Mouse (Mus musculus): ENCODE measurements at regions not wholly inside any gene's neighbourhood (a gene's known extent, or its start where the extent isn't known, plus 50 kb on each side); places are given as distances from the start of the nearest gene placed in this dataset.

DNA sequence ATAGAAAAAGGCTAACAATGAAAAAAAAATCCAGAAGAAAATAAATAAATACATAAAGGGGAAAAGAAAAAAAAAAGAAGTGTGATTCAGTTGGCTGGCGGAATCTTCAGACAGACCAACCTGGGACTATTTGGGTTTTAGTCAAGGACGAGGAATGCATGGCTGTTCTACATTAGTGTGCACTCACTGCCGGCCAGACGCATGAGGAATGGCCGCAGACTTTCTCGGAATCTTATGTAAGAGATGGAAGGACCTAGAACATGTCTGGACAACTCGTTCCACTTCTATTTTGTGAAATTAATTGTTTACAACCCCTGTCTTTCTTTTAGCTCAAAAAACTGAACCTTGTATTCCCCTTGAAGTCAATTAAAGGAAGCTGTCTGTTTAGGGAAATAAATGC, 103.4 kb downstream of the Tmem170b start:
- ATAC-seq (ENCODE audit: low FRiP score): no peak
- Histone ChIP-seq H3K9me3 (ENCODE audit: control insufficient read depth, low read length) (no peaks in the 10 kb centered on the region), H3K27ac (ENCODE audit: low read depth, low read length) (no peak overlapping the region), H3K9ac (ENCODE audit: low read length) (no peak overlapping the region), H3K4me2 (no peak overlapping the region), H3K4me1 (ENCODE audit: control insufficient read depth, insufficient read depth, low read length) (no peaks in the 10 kb centered on the region), H3K36me3 (ENCODE audit: control insufficient read depth, insufficient read depth, low read length) (no peaks in the 10 kb centered on the region), H3K4me3 (ENCODE audit: low read depth, low read length) (no peak overlapping the region), H3K27me3 (ENCODE audit: control insufficient read depth, insufficient read depth, low read length) (no peaks in the 10 kb centered on the region)
- 75% methylated on average over 7 of the region's 7 CpGs for WGBS
- no peak for DNase-seq (ENCODE audit: low spot score, missing footprints)

- DNase-seq (ENCODE audit: low spot score, missing footprints): peak; percentile 99
- peak overlapping the region; percentile 18; the same call in 1 of the 2 replicates for H3K4me2 ChIP-seq
- no peak overlapping the region for H3K9ac ChIP-seq (ENCODE audit: low read length)
- H3K4me1 ChIP-seq (ENCODE audit: control insufficient read depth, insufficient read depth, low read length): no peaks in the 10 kb centered on the region
- H3K9me3 ChIP-seq (ENCODE audit: control insufficient read depth, low read length): no peaks in the 10 kb centered on the region
- no peaks in the 10 kb centered on the region for H3K27me3 ChIP-seq (ENCODE audit: control insufficient read depth, insufficient read depth, low read length)
- H3K36me3 ChIP-seq (ENCODE audit: control insufficient read depth, insufficient read depth, low read length): no peaks in the 10 kb centered on the region
- ATAC-seq (ENCODE audit: low FRiP score): 0 out of 2 replicates have a peak, but pooled peaks have one; percentile 55
- H3K27ac ChIP-seq (ENCODE audit: low read depth, low read length): no peak overlapping the region
- no peak overlapping the region for H3K4me3 ChIP-seq (ENCODE audit: low read depth, low read length)
- 29% methylated on average over 24 of the region's 24 CpGs for WGBS
Measured at GRCm38 (mm10) chr13:41709475-41710227, 103.9 kb downstream of the Tmem170b start.

GRCm38 (mm10) chr13:41712616-41713015, 106.9 kb downstream of the Tmem170b start:
- H3K36me3 ChIP-seq (ENCODE audit: control insufficient read depth, insufficient read depth, low read length): no peaks in the 10 kb centered on the region
- H3K9me3 ChIP-seq (ENCODE audit: control insufficient read depth, low read length): no peaks in the 10 kb centered on the region
- H3K27ac ChIP-seq (ENCODE audit: low read depth, low read length): no peak overlapping the region
- H3K9ac ChIP-seq (ENCODE audit: low read length): no peak overlapping the region
- 80% methylated on average over 8 of the region's 8 CpGs for WGBS
- DNase-seq (ENCODE audit: low spot score, missing footprints) (no peak), ATAC-seq (ENCODE audit: low FRiP score) (no peak)
- no peak overlapping the region for H3K4me2 ChIP-seq
- no peaks in the 10 kb centered on the region for H3K27me3 ChIP-seq (ENCODE audit: control insufficient read depth, insufficient read depth, low read length)
- H3K4me1 ChIP-seq (ENCODE audit: control insufficient read depth, insufficient read depth, low read length): no peaks in the 10 kb centered on the region
- H3K4me3 ChIP-seq (ENCODE audit: low read depth, low read length): no peak overlapping the region

Measured in midbrain, embryonic 11.5 days (tissue).